In the genomic region with DNA sequence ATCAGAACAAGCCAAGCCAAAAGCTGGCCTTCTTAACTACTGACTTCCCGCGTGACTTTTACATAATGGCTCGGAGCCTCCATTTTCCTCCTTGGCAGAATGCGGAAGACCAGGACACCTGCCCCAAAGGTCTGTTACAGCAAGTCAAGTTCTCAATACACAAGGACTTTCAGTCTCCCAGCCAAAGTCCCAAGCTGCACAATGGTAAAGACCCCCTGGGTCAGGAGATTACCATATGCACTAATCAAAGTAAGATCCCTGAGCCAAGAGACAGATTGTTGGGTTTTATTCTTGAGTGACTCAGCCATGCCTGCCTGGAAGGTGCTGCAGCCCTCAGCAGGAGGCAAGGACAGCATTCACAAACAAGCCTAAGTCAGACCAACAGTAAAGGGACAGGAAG, we compare ENCODE assay signal across 12 mouse cellular contexts. TPM values are rescaled to one million over a fixed set of nuclear protein-coding genes. Genes with fewer than 3 reads are reported as not detected.
DNase-seq lines count a peak whose midpoint lies in the region; ATAC-seq and TF ChIP-seq lines count a peak whose summit lies in the region.
"Had no signal": no experiment of that assay in that cellular context is flagged by ENCODE, and none has a peak within 500 bp of the region (broad histone marks: within the 10 kb centered on the region; RNA-seq: fewer than 3 reads in every experiment).

No protein-coding gene starts in this region.

- no peak for ATAC-seq in kidney, postnatal 0 days (replicated peaks; ENCODE audit: low FRiP score, low read depth)
- no peak for ATAC-seq in midbrain, embryonic 11.5 days (ENCODE audit: low FRiP score)

- no peak overlapping the region for H3K4me3 ChIP-seq in kidney, postnatal 0 days (replicated peaks; ENCODE audit: low read depth, low read length)
- no peak overlapping the region for H3K4me3 ChIP-seq in midbrain, embryonic 11.5 days (ENCODE audit: low read depth, low read length)
- H3K4me3 ChIP-seq: liver, embryonic 13.5 days had no signal

- no peak for TF ChIP-seq CTCF in kidney, postnatal 0 days (IDR thresholded peaks at IDR 0.05; ENCODE audit: low read depth)

- no peak overlapping the region for H3K4me2 ChIP-seq in kidney, postnatal 0 days (ENCODE audit: low read length)
- H3K4me2 ChIP-seq in midbrain, embryonic 11.5 days, result no peak overlapping the region
- H3K4me2 ChIP-seq: liver, embryonic 13.5 days had no signal

- peaks cover 15% of the 10 kb centered on the region for H3K36me3 ChIP-seq in kidney, postnatal 0 days (ENCODE audit: insufficient read depth, low read length)
- H3K36me3 ChIP-seq in midbrain, embryonic 11.5 days (ENCODE audit: control insufficient read depth, insufficient read depth, low read length), result no peaks in the 10 kb centered on the region
- H3K36me3 ChIP-seq: liver, embryonic 13.5 days had no signal

- no peak overlapping the region for H3K9ac ChIP-seq in kidney, postnatal 0 days (ENCODE audit: low read depth, low read length)
- no peak overlapping the region for H3K9ac ChIP-seq in midbrain, embryonic 11.5 days (ENCODE audit: low read length)
- H3K9ac ChIP-seq: liver, embryonic 13.5 days had no signal

- DNase-seq in kidney, postnatal 0 days (ENCODE audit: low spot score), result no peak
- DNase-seq in kidney, postnatal 36 days, result no peak
- DNase-seq in ES-CJ7 (ENCODE audit: low read depth, low spot score), result peak; percentile 93
- peak; percentile 97 for DNase-seq in R1 (ENCODE audit: low read depth, low spot score)
- DNase-seq in cerebellum, postnatal 25 days, result peak; percentile 75 to 77
- DNase-seq in thymus, postnatal 14 days, result no peak
- DNase-seq in midbrain, embryonic 11.5 days (ENCODE audit: low spot score, missing footprints), result no peak
- no peak for DNase-seq in layer of hippocampus, adult 8-10 months (ENCODE audit: low spot score in 2 of 2)
- DNase-seq: adrenal gland, adult 2 months; gastrocnemius, postnatal 25 days; liver, embryonic 13.5 days; right cerebral cortex, adult 18-20 months had no signal

- 76% methylated on average over 4 of the region's 4 CpGs for WGBS in kidney, postnatal 0 days
- WGBS in midbrain, embryonic 11.5 days, result 73% methylated on average over 4 of the region's 4 CpGs

- H3K9me3 ChIP-seq in kidney, postnatal 0 days (replicated peaks; ENCODE audit: low read length), result no peaks in the 10 kb centered on the region
- H3K9me3 ChIP-seq in midbrain, embryonic 11.5 days (ENCODE audit: control insufficient read depth, low read length), result no peaks in the 10 kb centered on the region
- H3K9me3 ChIP-seq: liver, embryonic 13.5 days had no signal

- H3K4me1 ChIP-seq in kidney, postnatal 0 days (replicated peaks; ENCODE audit: insufficient read depth, low read length), result no peaks in the 10 kb centered on the region; the same call in 1 of the 2 replicates
- H3K4me1 ChIP-seq in midbrain, embryonic 11.5 days (ENCODE audit: control insufficient read depth, insufficient read depth, low read length), result no peaks in the 10 kb centered on the region
- H3K4me1 ChIP-seq: liver, embryonic 13.5 days had no signal

- H3K27ac ChIP-seq in kidney, postnatal 0 days, result peak overlapping the region; percentile 70
- H3K27ac ChIP-seq in midbrain, embryonic 11.5 days (ENCODE audit: low read depth, low read length), result no peak overlapping the region
- H3K27ac ChIP-seq: liver, embryonic 13.5 days had no signal

- no peaks in the 10 kb centered on the region for H3K27me3 ChIP-seq in kidney, postnatal 0 days (ENCODE audit: insufficient read depth, low read length)
- no peaks in the 10 kb centered on the region for H3K27me3 ChIP-seq in midbrain, embryonic 11.5 days (ENCODE audit: control insufficient read depth, insufficient read depth, low read length)
- H3K27me3 ChIP-seq: liver, embryonic 13.5 days had no signal

RNA-seq across cellular contexts. Expression of a gene that starts 33.5 kb away (rescaled TPM):
- polyA plus RNA-seq in kidney, postnatal 0 days (2015; fragmentation: Nextera tagmentation; extraction: Ambion mirVana), result 45.8 and 46.7 TPM in 2 replicates
- 10.1 and 13.4 TPM in 2 replicates for polyA plus RNA-seq in midbrain, embryonic 11.5 days (2014; fragmentation: Nextera tagmentation; extraction: Ambion mirVana)
- 10 to 100 TPM; 44.6 to 57.5 (median 50.9) TPM for total RNA-seq in layer of hippocampus, adult 8-10 months (2022)

Comparison
In these comparisons a context has a peak if more than half of its experiments do, and no peak if none do; other contexts are left out.
1. DNase-seq: peak in ES-CJ7 (single experiment), R1 (single experiment) and cerebellum, postnatal 25 days (2 of 2); none in kidney, postnatal 0 days (single experiment), kidney, postnatal 36 days (0 of 2), thymus, postnatal 14 days (single experiment), midbrain, embryonic 11.5 days (single experiment) and layer of hippocampus, adult 8-10 months (0 of 2).